Mouse (Mus musculus): ENCODE measurements at regions not wholly inside any gene's neighbourhood (a gene's known extent, or its start where the extent isn't known, plus 50 kb on each side); places are given as distances from the start of the nearest gene placed in this dataset.

DNA sequence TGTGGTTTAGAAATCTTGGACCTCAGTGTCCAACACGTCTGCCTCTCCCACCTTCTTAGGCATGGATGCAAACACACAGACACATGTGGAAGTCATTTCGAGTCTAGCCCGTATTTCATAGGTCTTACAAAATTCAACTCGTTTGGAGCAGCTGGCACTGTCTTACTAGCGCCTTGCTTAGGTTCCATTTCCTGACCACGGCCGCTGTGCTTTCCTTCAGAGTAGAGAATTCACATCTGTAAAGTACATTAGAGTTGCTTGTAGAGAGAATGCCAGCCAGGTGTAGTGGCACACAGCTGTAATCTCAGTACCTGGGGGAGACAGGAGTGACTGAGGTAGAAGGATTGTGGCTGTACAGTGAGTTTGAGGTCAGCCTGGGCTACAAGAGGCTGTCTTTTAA lies 346.6 kb downstream of the Zfp706 start:
- WGBS: 64% methylated on average over 7 of the region's 7 CpGs

More for the DNA sequence above, 346.6 kb downstream of the Zfp706 start:
- no peak overlapping the region for H3K4me3 ChIP-seq
- H3K27ac ChIP-seq: no peak overlapping the region
- no peak overlapping the region for H3K4me2 ChIP-seq (replicated peaks)
- H3K9ac ChIP-seq: no peak overlapping the region
- no peaks in the 10 kb centered on the region for H3K9me3 ChIP-seq
- no peaks in the 10 kb centered on the region for H3K27me3 ChIP-seq (replicated peaks)
- H3K4me1 ChIP-seq: no peaks in the 10 kb centered on the region
- H3K36me3 ChIP-seq: no peaks in the 10 kb centered on the region
- ATAC-seq (ENCODE audit: low FRiP score, low read depth): no peak
